Mouse (Mus musculus): ENCODE data around the gene Sobp. TPM values are rescaled to one million over a fixed set of nuclear protein-coding genes. Genes with fewer than 3 reads are reported as not detected.
A peak's percentile ranks its signal among the peaks of the same experiment; 100 is the strongest.

Sobp gene
- polyA plus RNA-seq, 1 experiment from 2014 or later, result 2.4 TPM

- no peak overlapping the region for H3K4me2 ChIP-seq
- peaks cover 3% of the 10 kb centered on the region; the same call in 1 of the 2 replicates for H3K27me3 ChIP-seq (ENCODE audit: control insufficient read depth, insufficient read depth, low read length)
- H3K4me1 ChIP-seq (ENCODE audit: control insufficient read depth, insufficient read depth, low read length), result no peaks in the 10 kb centered on the region
- ATAC-seq (replicated peaks; ENCODE audit: insufficient number of reproducible peaks, low FRiP score, low TSS enrichment), result no peak
- no peak overlapping the region for H3K27ac ChIP-seq (ENCODE audit: low read depth, low read length)
- H3K9ac ChIP-seq (ENCODE audit: low read depth, low read length), result no peak overlapping the region
- no peaks in the 10 kb centered on the region for H3K9me3 ChIP-seq (replicated peaks; ENCODE audit: control insufficient read depth, low read length)
- H3K36me3 ChIP-seq (ENCODE audit: control insufficient read depth, insufficient read depth, low read length), result no peaks in the 10 kb centered on the region
- H3K4me3 ChIP-seq (ENCODE audit: low read depth, low read length), result no peak overlapping the region
- 76% methylated on average over 6 of the region's 6 CpGs for WGBS (ENCODE audit: insufficient replicate concordance)
Measured at GRCm38 (mm10) chr10:42962181-42962601, 212.1 kb downstream of the Sobp start.

- ATAC-seq (replicated peaks; ENCODE audit: insufficient number of reproducible peaks, low FRiP score, low TSS enrichment), result no peak
- Histone ChIP-seq H3K9ac (ENCODE audit: low read depth, low read length) (no peak overlapping the region), H3K36me3 (ENCODE audit: control insufficient read depth, insufficient read depth, low read length) (no peaks in the 10 kb centered on the region), H3K27me3 (ENCODE audit: control insufficient read depth, insufficient read depth, low read length) (peaks cover 4% of the 10 kb centered on the region; the same call in 1 of the 2 replicates), H3K4me1 (ENCODE audit: control insufficient read depth, insufficient read depth, low read length) (no peaks in the 10 kb centered on the region), H3K9me3 (replicated peaks; ENCODE audit: control insufficient read depth, low read length) (no peaks in the 10 kb centered on the region), H3K27ac (ENCODE audit: low read depth, low read length) (no peak overlapping the region), H3K4me3 (ENCODE audit: low read depth, low read length) (no peak overlapping the region), H3K4me2 (no peak overlapping the region)
- 74% methylated on average over 6 of the region's 6 CpGs for WGBS (ENCODE audit: insufficient replicate concordance)
Measured at GRCm38 (mm10) chr10:42961771-42962170, 212.6 kb downstream of the Sobp start.

- H3K4me1 ChIP-seq (ENCODE audit: control insufficient read depth, insufficient read depth, low read length), result no peaks in the 10 kb centered on the region
- peaks cover 6% of the 10 kb centered on the region; the same call in 1 of the 2 replicates for H3K27me3 ChIP-seq (ENCODE audit: control insufficient read depth, insufficient read depth, low read length)
- H3K4me3 ChIP-seq (ENCODE audit: low read depth, low read length), result no peak overlapping the region
- ATAC-seq (replicated peaks; ENCODE audit: insufficient number of reproducible peaks, low FRiP score, low TSS enrichment), result no peak
- no peaks in the 10 kb centered on the region for H3K36me3 ChIP-seq (ENCODE audit: control insufficient read depth, insufficient read depth, low read length)
- H3K27ac ChIP-seq (ENCODE audit: low read depth, low read length), result no peak overlapping the region
- WGBS (ENCODE audit: insufficient replicate concordance), result 70% methylated on average over 4 of the region's 4 CpGs
- no peaks in the 10 kb centered on the region for H3K9me3 ChIP-seq (replicated peaks; ENCODE audit: control insufficient read depth, low read length)
- no peak overlapping the region for H3K9ac ChIP-seq (ENCODE audit: low read depth, low read length)
- peak overlapping the region; percentile 56 for H3K4me2 ChIP-seq
Measured at GRCm38 (mm10) chr10:42958686-42959085, 215.6 kb downstream of the Sobp start.

GRCm38 (mm10) chr10:42957881-42958651 is 216.3 kb downstream of the Sobp start:
- 8% methylated on average over 21 of the region's 21 CpGs for WGBS (ENCODE audit: insufficient replicate concordance)
- peaks cover 6% of the 10 kb centered on the region; the same call in 1 of the 2 replicates for H3K27me3 ChIP-seq (ENCODE audit: control insufficient read depth, insufficient read depth, low read length)
- no peak overlapping the region for H3K27ac ChIP-seq (ENCODE audit: low read depth, low read length)
- H3K36me3 ChIP-seq (ENCODE audit: control insufficient read depth, insufficient read depth, low read length), result no peaks in the 10 kb centered on the region
- no peaks in the 10 kb centered on the region for H3K9me3 ChIP-seq (replicated peaks; ENCODE audit: control insufficient read depth, low read length)
- peak overlapping the region; percentile 49; the same call in 1 of the 2 replicates for H3K9ac ChIP-seq (ENCODE audit: low read depth, low read length)
- H3K4me2 ChIP-seq, result peak overlapping the region; percentile 56
- no peak for ATAC-seq (replicated peaks; ENCODE audit: insufficient number of reproducible peaks, low FRiP score, low TSS enrichment)
- no peaks in the 10 kb centered on the region for H3K4me1 ChIP-seq (ENCODE audit: control insufficient read depth, insufficient read depth, low read length)
- H3K4me3 ChIP-seq (ENCODE audit: low read depth, low read length), result peak overlapping the region; percentile 20

- H3K27ac ChIP-seq (ENCODE audit: low read depth, low read length), result no peak overlapping the region
- no peak for ATAC-seq (replicated peaks; ENCODE audit: insufficient number of reproducible peaks, low FRiP score, low TSS enrichment)
- peaks cover 6% of the 10 kb centered on the region; the same call in 1 of the 2 replicates for H3K27me3 ChIP-seq (ENCODE audit: control insufficient read depth, insufficient read depth, low read length)
- H3K4me3 ChIP-seq (ENCODE audit: low read depth, low read length), result no peak overlapping the region
- H3K4me2 ChIP-seq, result no peak overlapping the region
- 87% methylated on average over 3 of the region's 3 CpGs for WGBS (ENCODE audit: insufficient replicate concordance)
- H3K9ac ChIP-seq (ENCODE audit: low read depth, low read length), result no peak overlapping the region
- no peaks in the 10 kb centered on the region for H3K36me3 ChIP-seq (ENCODE audit: control insufficient read depth, insufficient read depth, low read length)
- H3K4me1 ChIP-seq (ENCODE audit: control insufficient read depth, insufficient read depth, low read length), result peaks cover 4% of the 10 kb centered on the region; the same call in 1 of the 2 replicates
- no peaks in the 10 kb centered on the region for H3K9me3 ChIP-seq (replicated peaks; ENCODE audit: control insufficient read depth, low read length)
Measured at GRCm38 (mm10) chr10:42955205-42955604, 219.1 kb downstream of the Sobp start.

- 69% methylated on average over 5 of the region's 5 CpGs for WGBS (ENCODE audit: insufficient replicate concordance)
- Histone ChIP-seq H3K4me1 (ENCODE audit: control insufficient read depth, insufficient read depth, low read length) (peaks cover 11% of the 10 kb centered on the region; the same call in 1 of the 2 replicates), H3K27ac (ENCODE audit: low read depth, low read length) (no peak overlapping the region), H3K36me3 (ENCODE audit: control insufficient read depth, insufficient read depth, low read length) (no peaks in the 10 kb centered on the region), H3K4me2 (no peak overlapping the region), H3K4me3 (ENCODE audit: low read depth, low read length) (no peak overlapping the region), H3K27me3 (ENCODE audit: control insufficient read depth, insufficient read depth, low read length) (peaks cover 6% of the 10 kb centered on the region; the same call in 1 of the 2 replicates), H3K9ac (ENCODE audit: low read depth, low read length) (no peak overlapping the region), H3K9me3 (replicated peaks; ENCODE audit: control insufficient read depth, low read length) (no peaks in the 10 kb centered on the region)
- no peak for ATAC-seq (replicated peaks; ENCODE audit: insufficient number of reproducible peaks, low FRiP score, low TSS enrichment)
Measured at GRCm38 (mm10) chr10:42953601-42954000, 220.7 kb downstream of the Sobp start.

Other genes starting within 250 kb of the Sobp start
- gene 9030612E09Rik, start 174 bp upstream of the Sobp start, polyA plus RNA-seq (2014; fragmentation: Nextera tagmentation; extraction: Ambion mirVana), result 0.36 and 0.42 TPM in 2 replicates
- gene Pdss2, start 47.0 kb upstream of the Sobp start, polyA plus RNA-seq (2014; fragmentation: Nextera tagmentation; extraction: Ambion mirVana), result 10.6 and 11.6 TPM in 2 replicates

Measured in heart, embryonic 11.5 days (tissue).